Mouse (Mus musculus): ENCODE measurements at regions not wholly inside any gene's neighbourhood (a gene's known extent, or its start where the extent isn't known, plus 50 kb on each side); places are given as distances from the start of the nearest gene placed in this dataset.

GRCm38 (mm10) chr14:25359824-25360294, 99.1 kb upstream of the Zmiz1 start:
- TF ChIP-seq CTCF (IDR thresholded peaks at IDR 0.05; ENCODE audit: borderline replicate concordance, insufficient read depth, low read depth, low read length), result no peak
- no peak for TF ChIP-seq POLR2A (IDR thresholded peaks at IDR 0.05; ENCODE audit: borderline replicate concordance, insufficient read depth, low read length)

All from cerebellum, adult 2 months (tissue).